8 mouse cellular contexts compared by ENCODE assay signal in the genomic region with DNA sequence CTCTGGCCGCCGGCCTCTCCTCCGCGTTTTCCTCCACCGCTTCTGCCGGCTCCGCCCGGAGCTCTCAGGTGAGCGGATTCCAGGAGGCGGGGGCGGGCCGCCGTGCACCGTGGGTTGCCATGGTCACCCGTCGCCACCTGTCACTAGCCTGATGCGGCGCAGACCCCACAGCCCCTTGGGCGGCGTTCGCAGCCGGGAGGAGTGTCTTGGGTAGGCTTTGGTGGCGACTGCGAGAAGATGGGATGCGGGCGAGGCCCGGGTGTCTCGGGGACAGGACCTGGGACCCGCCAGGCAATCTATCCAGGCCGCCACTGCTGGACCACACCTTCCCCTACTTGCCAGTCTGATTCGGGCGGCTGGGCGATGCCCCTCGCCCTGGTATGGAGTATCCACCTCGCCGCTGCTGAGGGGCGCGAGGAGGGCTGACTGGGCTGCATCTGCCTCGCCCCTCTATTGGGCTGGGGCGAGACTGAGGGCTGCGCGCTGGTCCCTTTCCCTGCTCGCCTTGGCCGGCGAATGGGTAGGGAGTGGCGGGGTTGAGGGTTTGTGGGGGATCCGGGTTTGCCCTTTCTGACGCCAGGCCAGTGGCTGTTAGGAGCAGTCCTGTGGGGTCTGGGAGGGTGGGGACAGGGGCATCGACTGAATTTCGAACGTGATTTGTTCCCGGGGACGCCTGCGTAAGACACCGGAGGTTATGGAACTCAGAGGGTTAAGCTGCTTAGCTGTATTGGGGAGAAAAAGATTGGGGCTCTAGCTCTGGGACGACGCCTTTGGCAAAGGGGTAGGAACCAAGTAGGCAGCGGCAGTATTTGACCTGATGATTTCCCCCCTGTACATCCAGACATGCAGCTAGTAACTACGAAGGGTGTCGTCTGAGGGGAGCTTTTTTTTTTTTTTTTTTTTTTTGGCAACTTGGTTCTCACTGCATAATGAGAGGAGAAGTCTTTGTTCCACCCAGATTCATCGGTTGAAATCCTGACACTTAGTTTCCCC. TPM values are rescaled to one million over a fixed set of nuclear protein-coding genes. Genes with fewer than 3 reads are reported as not detected.
A peak's percentile ranks its signal among the peaks of the same experiment; 100 is the strongest.
DNase-seq lines count a peak whose midpoint lies in the region; ATAC-seq and TF ChIP-seq lines count a peak whose summit lies in the region.

No protein-coding gene starts in this region.

- no peaks in the 10 kb centered on the region for H3K9me3 ChIP-seq in hindbrain, embryonic 16.5 days (ENCODE audit: control insufficient read depth, low read length)
- H3K9me3 ChIP-seq in midbrain, embryonic 12.5 days, result no peaks in the 10 kb centered on the region

- no peaks in the 10 kb centered on the region for H3K4me1 ChIP-seq in heart, adult 2 months (ENCODE audit: control insufficient read depth, insufficient read depth, low read length)
- peaks cover 4% of the 10 kb centered on the region for H3K4me1 ChIP-seq in hindbrain, embryonic 16.5 days (ENCODE audit: control insufficient read depth, insufficient read depth, low read depth, low read length)
- H3K4me1 ChIP-seq in midbrain, embryonic 12.5 days, result peaks cover 20% of the 10 kb centered on the region; the same call in 1 of the 2 replicates

- no peaks in the 10 kb centered on the region for H3K36me3 ChIP-seq in heart, adult 2 months (ENCODE audit: control insufficient read depth, insufficient read depth, low read length)
- H3K36me3 ChIP-seq in hindbrain, embryonic 16.5 days (ENCODE audit: control insufficient read depth, insufficient read depth, low read length), result no peaks in the 10 kb centered on the region
- 0 out of 2 replicates have a peak, but pooled peaks cover 4% of the 10 kb centered on the region for H3K36me3 ChIP-seq in midbrain, embryonic 12.5 days

- no peaks in the 10 kb centered on the region for H3K79me2 ChIP-seq in heart, adult 2 months (replicated peaks; ENCODE audit: control insufficient read depth, insufficient read depth, low read length)

- TF ChIP-seq POLR2A in heart, adult 2 months (IDR thresholded peaks at IDR 0.05; ENCODE audit: insufficient read depth, low read depth, low read length), result no peak

- peak overlapping the region; percentile 97 for H3K4me3 ChIP-seq in heart, adult 2 months
- H3K4me3 ChIP-seq in hindbrain, embryonic 16.5 days (ENCODE audit: low read length), result peak overlapping the region; percentile 88
- peak overlapping the region; percentile 96 for H3K4me3 ChIP-seq in midbrain, embryonic 12.5 days

- H3K4me2 ChIP-seq in hindbrain, embryonic 16.5 days (ENCODE audit: low read length), result peak overlapping the region; percentile 70
- H3K4me2 ChIP-seq in midbrain, embryonic 12.5 days (replicated peaks), result peak overlapping the region; percentile 75

- H3K27ac ChIP-seq in heart, adult 2 months, result peak overlapping the region; percentile 84
- H3K27ac ChIP-seq in hindbrain, embryonic 16.5 days (ENCODE audit: low read depth, low read length), result peak overlapping the region; percentile 96
- peak overlapping the region; percentile 97 for H3K27ac ChIP-seq in midbrain, embryonic 12.5 days (replicated peaks)

- peak; percentile 84 for ATAC-seq in hindbrain, embryonic 16.5 days
- peak; percentile 80 for ATAC-seq in midbrain, embryonic 12.5 days (ENCODE audit: low FRiP score, low read depth)

- intact Hi-C loops in heart, adult 2 months (cut with DNase I), result loop anchor here (1.0 to 5.0 kb wide), 3 partner anchors 21 to 60 kb away; a partner anchor contains a TSS

- DNase-seq in heart, adult 2 months, result no peak
- no peak for DNase-seq in heart, postnatal 4 days
- DNase-seq in urinary bladder, postnatal 10 days (ENCODE audit: low spot score), result peak; percentile 14
- DNase-seq in urinary bladder, adult 18-20 months (ENCODE audit: low spot score in 2 of 2), result no peak
- no peak for DNase-seq in urinary bladder, adult 2 months (ENCODE audit: low spot score)
- no peak for DNase-seq in spleen, adult 18-20 months

- no peak for TF ChIP-seq CTCF in heart, adult 2 months (IDR thresholded peaks at IDR 0.05)

- WGBS in heart, adult 2 months, result under 1% methylated on average over 61 of the region's 61 CpGs
- 0% methylated on average over 55 of the region's 61 CpGs for WGBS in hindbrain, embryonic 16.5 days
- WGBS in midbrain, embryonic 12.5 days, result under 1% methylated on average over 57 of the region's 61 CpGs

- H3K9ac ChIP-seq in heart, adult 2 months (ENCODE audit: low read depth, low read length), result peak overlapping the region; percentile 86
- H3K9ac ChIP-seq in hindbrain, embryonic 16.5 days (ENCODE audit: low read depth, low read length), result peak overlapping the region; percentile 95
- peak overlapping the region; percentile 89 for H3K9ac ChIP-seq in midbrain, embryonic 12.5 days (replicated peaks)

- H3K27me3 ChIP-seq in heart, adult 2 months (ENCODE audit: control insufficient read depth, insufficient read depth, low read length), result no peaks in the 10 kb centered on the region
- no peaks in the 10 kb centered on the region for H3K27me3 ChIP-seq in hindbrain, embryonic 16.5 days (replicated peaks; ENCODE audit: control insufficient read depth, insufficient read depth, low read length)
- no peaks in the 10 kb centered on the region for H3K27me3 ChIP-seq in midbrain, embryonic 12.5 days

- no peak for TF ChIP-seq EP300 in heart, adult 2 months (IDR thresholded peaks at IDR 0.05; ENCODE audit: insufficient read depth, low read depth, low read length)

RNA-seq across cellular contexts. Expression of a gene that starts 0.7 kb away (rescaled TPM):
- 1 to 10 TPM; 8.2 to 9.2 TPM for total RNA-seq in heart, adult 2 months (2021)
- polyA plus RNA-seq in heart, adult 2 months (2012; rRNA removed), result 3.7 and 7.0 TPM in 2 replicates
- 1 to 10 TPM; 9.1 to 9.2 TPM for total RNA-seq in heart, postnatal 4 days (2021)
- 103 and 108 TPM in 2 replicates for polyA plus RNA-seq in hindbrain, embryonic 16.5 days (2015; fragmentation: Nextera tagmentation; extraction: Ambion mirVana)
- polyA plus RNA-seq in midbrain, embryonic 12.5 days (2016; fragmentation: Nextera tagmentation; extraction: Ambion mirVana), result 67.8 and 70.0 TPM in 2 replicates
- polyA plus RNA-seq in urinary bladder, adult 2 months (2012; rRNA removed), result 10.8 and 12.7 TPM in 2 replicates

RNA-seq across cellular contexts. Expression of a gene that starts 20.3 kb away (rescaled TPM):
- total RNA-seq in heart, adult 2 months (2021), result 10 to 100 TPM; 11.1 to 14.4 TPM
- polyA plus RNA-seq in heart, adult 2 months (2012; rRNA removed), result 4.5 and 7.5 TPM in 2 replicates
- total RNA-seq in heart, postnatal 4 days (2021), result 10 to 100 TPM; 15.1 to 17.0 TPM
- 46.7 and 52.4 TPM in 2 replicates for polyA plus RNA-seq in hindbrain, embryonic 16.5 days (2015; fragmentation: Nextera tagmentation; extraction: Ambion mirVana)
- polyA plus RNA-seq in midbrain, embryonic 12.5 days (2016; fragmentation: Nextera tagmentation; extraction: Ambion mirVana), result 71.7 and 96.7 TPM in 2 replicates
- 30.7 and 31.1 TPM in 2 replicates for polyA plus RNA-seq in urinary bladder, adult 2 months (2012; rRNA removed)

RNA-seq across cellular contexts. Expression of a gene that starts 29.6 kb away (rescaled TPM):
- 10 to 100 TPM; 25.5 to 28.4 TPM for total RNA-seq in heart, adult 2 months (2021)
- polyA plus RNA-seq in heart, adult 2 months (2012; rRNA removed), result 6.3 and 8.3 TPM in 2 replicates
- total RNA-seq in heart, postnatal 4 days (2021), result 10 to 100 TPM; 32.4 to 34.7 TPM
- polyA plus RNA-seq in hindbrain, embryonic 16.5 days (2015; fragmentation: Nextera tagmentation; extraction: Ambion mirVana), result 51.0 and 54.3 TPM in 2 replicates
- 59.6 and 66.4 TPM in 2 replicates for polyA plus RNA-seq in midbrain, embryonic 12.5 days (2016; fragmentation: Nextera tagmentation; extraction: Ambion mirVana)
- 13.8 and 24.1 TPM in 2 replicates for polyA plus RNA-seq in urinary bladder, adult 2 months (2012; rRNA removed)

RNA-seq across cellular contexts. Expression of a gene that starts 55.5 kb away (rescaled TPM):
- total RNA-seq in heart, adult 2 months (2021), result under 1 TPM in 1 of 2 experiments, not detected in 1; 0.07 TPM
- polyA plus RNA-seq in heart, adult 2 months (2012; rRNA removed), result 0.59 and 1.8 TPM in 2 replicates
- under 1 TPM; 0.21 to 0.29 TPM for total RNA-seq in heart, postnatal 4 days (2021)
- 16.0 and 18.5 TPM in 2 replicates for polyA plus RNA-seq in hindbrain, embryonic 16.5 days (2015; fragmentation: Nextera tagmentation; extraction: Ambion mirVana)
- polyA plus RNA-seq in midbrain, embryonic 12.5 days (2016; fragmentation: Nextera tagmentation; extraction: Ambion mirVana), result 4.2 and 4.9 TPM in 2 replicates
- polyA plus RNA-seq in urinary bladder, adult 2 months (2012; rRNA removed), result 0.30 and 0.53 TPM in 2 replicates

RNA-seq across cellular contexts. Expression of a gene that starts 57.9 kb away (rescaled TPM):
- not detected for total RNA-seq in heart, adult 2 months (2021)
- 0.86 TPM in 1 of 2 replicates, not detected in the other for polyA plus RNA-seq in heart, adult 2 months (2012; rRNA removed)
- total RNA-seq in heart, postnatal 4 days (2021), result not detected
- polyA plus RNA-seq in hindbrain, embryonic 16.5 days (2015; fragmentation: Nextera tagmentation; extraction: Ambion mirVana), result 1.9 and 2.7 TPM in 2 replicates
- 0.45 and 0.56 TPM in 2 replicates for polyA plus RNA-seq in midbrain, embryonic 12.5 days (2016; fragmentation: Nextera tagmentation; extraction: Ambion mirVana)
- polyA plus RNA-seq in urinary bladder, adult 2 months (2012; rRNA removed), result 0.11 and 0.16 TPM in 2 replicates
